Mouse (Mus musculus) kidney, postnatal 14 days (tissue): Measurements from ENCODE around the gene Pfkl.
"Not testable (repeated sequence)": the region's sequence is repeated elsewhere in the genome, so short reads cannot be mapped to it uniquely, and the experiment has no call there.

Experiments used
- DNase-seq: peaks from one replicate; pipeline ENCODE4 v3.0.0; 2022; ENCODE audit warnings: mixed read lengths

Gene Pfkl

DNA sequence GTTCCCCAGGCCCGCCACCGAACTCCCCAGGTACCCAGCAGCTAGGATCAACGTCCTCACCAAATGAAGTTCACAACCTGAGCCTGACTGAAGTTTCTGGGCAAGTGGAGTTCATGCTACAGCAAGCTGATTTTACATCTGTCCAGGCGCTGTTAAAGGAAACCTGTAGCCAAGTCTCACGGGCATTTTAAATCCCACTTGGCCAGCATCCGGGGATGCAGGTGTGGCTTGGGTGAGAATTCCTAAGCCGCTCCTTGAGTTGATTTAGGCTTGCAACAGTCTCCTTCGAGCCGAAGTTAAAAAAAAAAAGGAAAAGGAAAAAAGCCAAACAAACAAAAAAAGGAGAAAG is at the start of gene Pfkl:
TSS of gene Pfkl (minus strand) at position 139 of the 349 bp plus-strand sequence.
- DNase-seq, result no peak

DNA sequence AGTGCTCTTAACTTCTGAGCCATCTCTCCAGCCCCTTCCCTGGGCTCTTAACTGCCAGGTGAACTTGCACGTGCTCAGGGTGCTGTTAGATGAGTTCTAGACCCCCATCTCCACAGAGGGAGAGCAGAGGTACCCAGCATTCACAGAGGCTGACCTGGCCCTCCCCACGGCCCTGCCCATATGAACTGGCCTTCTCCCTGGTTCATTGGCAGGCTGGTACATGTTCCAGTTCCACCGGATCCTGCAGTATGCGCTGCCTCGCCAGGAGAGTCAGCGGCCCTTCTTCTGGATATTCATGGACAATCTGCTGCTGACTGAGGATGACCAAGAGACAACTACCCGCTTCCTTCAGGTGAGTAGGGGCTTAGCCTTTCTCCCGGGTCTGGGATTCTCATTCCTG is 47.2 kb upstream of the Pfkl start:
- DNase-seq, result no peak

DNA sequence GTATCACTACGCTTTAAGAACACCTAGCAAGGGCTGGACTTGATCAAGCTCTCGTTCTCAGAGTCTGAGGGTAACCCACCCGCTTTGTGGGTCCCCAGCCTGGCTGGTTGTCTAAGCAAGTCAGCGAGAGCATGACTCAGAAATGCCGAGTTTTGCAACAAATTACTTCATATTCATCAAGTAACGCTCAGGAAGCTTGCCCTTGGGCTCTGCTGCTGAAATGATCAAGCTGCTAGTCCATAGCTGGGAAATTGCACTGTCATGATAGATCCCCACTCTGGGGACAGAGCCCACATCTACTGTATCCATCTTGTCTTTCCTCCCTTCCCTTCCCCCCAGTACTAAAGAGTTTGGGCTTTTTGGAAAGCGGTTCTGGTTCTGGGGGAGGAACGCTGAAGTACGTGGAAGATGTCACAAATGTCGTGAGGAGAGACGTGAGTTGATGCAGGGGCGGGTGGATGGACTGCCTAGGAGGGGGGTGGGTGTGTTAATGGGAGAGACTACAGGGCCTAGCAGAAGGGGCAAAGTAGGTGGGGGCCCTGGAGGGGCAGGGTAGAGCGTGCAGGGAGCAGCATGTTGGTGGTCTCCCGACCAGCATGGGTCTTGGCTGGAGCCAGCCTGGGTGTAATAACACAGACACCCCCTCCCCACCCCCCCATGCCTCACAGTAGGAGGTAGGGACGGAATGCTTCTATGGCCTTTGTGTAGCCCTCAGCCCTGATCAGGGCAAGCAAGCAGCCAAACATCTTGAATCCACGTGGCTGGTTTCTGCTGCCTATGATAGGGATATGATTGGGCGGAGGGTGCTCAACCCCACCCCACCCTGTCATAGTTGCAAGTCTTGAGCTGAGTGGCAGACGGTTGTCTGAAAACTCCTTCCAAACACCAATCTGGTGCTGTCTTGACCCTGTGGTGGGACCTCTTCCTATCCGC is 45.0 kb upstream of the Pfkl start:
- DNase-seq, result peak; percentile 31

DNA sequence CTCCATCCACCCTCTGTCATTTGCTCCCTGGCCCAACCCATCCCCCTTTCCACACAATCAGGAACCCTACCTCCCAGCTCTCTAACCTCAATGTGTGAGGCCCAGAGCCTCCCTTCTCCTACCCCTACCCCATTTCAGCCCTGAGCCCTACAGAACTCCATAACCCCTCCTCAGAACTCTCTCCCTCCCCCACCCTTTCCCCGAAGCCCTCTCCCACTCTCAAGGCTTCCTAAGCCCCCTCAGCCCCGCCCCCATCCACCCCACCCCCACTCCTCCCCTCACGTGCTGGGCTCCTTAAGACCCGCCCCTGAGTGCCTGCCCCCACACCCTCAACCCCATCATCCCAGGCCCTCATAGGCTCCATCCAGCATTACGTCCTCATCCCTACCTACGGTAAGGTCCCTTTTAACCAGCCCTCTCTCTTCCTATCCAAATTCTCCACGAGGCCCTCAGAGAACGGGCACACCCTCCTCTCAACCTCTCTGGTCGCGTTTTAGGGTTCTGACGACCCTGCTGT is 39.7 kb upstream of the Pfkl start:
- no peak for DNase-seq

DNA sequence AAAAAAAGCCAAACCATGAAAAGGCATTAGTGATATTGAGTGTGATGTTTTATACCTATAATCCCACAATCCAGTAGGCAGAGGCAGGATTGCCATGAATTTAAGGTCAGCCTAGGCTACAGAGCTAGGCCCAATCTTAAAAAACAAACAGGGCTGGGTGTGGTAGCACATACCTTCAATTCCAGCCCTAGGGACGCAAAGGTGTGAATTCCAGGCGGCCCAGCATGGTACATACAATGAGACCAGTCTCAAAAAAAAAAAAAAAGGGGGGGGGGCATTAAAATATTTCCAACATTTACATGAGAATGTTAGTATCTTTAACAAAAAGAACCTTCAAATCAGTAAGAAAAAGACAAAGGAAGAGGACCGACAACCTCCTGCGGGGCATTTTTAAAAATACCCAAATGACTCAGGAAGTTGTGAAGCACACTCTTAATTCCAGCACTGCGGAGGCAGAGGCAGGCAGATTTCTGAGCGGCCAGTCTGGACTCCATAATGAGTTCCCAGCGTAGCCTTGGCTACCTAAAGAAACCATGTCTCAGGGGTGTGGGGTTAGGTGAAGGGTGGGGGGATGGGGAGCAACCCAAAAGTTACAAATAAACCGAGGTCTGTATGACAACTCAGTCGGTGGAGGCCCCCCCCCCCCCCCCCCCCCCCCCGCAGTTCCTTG is 38.3 kb upstream of the Pfkl start:
- no peak for DNase-seq

DNA sequence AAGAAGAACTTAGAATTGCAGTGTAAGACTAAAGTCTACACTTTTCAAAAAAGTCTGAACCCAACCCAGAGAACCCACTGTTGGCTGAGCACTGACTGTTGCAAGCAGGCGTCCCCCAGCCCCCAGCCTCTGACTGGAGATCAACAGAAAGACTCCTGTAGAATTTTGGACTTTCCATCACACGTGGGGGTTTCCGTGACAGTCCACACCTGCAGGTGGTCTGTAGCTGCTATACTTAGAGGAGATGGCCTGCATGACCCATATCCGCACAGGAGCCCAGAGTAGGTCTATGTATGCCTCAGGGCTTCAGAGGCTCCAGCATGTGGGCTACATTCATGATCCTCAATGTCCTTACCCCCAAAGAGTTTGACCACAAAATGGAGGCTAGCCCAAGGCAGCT is 36.5 kb upstream of the Pfkl start:
- DNase-seq, result no peak

DNA sequence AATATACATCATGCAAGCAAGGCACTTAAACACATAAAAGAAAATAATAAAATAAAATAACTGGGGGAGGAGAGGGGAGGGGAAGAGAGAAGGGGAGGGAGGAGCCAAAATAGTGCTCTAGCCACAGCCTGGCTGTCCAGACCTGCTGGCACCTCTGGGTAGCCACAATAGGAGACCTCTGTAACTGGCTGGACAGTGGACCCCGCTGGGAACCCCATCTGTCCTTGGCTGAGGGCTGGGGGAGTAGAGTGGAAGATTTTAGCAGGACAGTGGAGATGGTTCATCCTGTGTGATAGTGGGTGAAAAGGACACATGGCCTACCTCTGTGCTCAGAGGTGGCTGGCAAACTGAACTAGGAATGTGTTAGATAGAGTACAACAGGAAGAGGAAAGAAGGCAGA is 34.6 kb upstream of the Pfkl start:
- DNase-seq, result no peak

DNA sequence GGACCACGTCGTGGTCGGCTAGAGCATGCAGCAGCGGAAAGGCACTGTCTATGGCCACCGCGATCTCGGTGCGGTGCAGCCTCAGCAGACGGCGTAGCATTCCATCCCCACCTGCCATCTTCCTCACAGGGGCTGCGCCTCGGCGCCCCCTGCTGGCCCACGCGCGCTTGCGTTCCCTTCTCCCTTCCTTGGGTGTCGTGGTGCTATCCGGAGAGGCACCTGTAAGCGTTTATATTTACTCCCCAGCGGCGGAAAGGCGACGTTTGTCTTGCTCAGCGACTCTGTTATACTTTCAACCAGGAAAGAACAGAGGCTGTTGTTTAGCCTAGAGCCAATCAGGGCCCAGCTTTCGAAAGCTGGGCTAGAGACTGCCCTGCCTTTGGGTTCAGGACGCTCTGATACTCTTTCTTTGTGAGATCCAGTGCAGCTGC is 33.5 kb upstream of the Pfkl start, which contains the start of gene Aire:
TSS of gene Aire (minus strand) at position 205 of the 431 bp plus-strand sequence.
- DNase-seq, result peak; percentile 74

DNA sequence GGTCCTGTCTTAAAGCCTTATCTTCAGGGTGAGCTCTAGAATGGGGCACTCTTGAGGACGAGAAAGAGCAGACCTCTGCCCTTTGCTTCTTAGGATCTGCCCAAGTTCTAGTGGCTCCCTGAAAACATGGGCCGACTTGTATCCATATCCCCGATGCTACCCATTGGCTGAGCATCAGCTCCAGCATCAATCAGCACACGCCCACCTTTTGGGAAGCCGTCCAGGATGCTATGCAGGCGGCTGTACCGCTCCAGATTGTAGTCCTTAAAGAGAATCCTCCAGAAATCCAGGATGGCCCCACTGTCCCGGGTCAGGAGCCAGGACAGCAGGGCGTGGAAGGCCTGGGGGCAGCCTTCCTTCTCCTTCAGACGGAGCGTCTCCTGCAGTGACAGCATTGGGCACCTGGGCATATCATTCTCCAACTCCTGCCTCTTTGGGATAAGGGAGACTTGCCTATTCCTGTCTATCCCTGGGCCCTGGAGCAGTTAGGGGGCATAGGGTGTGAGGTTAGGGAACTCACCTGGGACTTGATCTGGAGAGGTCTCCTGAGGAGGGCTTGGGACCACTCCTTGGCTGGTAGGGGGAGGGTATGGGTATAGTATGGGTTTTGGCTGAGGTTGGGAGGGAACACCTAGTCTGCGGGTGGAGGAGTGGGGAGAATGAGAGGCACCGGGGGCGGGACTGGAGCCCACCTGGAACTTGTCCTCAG is 33.0 kb upstream of the Pfkl start:
- no peak for DNase-seq

DNA sequence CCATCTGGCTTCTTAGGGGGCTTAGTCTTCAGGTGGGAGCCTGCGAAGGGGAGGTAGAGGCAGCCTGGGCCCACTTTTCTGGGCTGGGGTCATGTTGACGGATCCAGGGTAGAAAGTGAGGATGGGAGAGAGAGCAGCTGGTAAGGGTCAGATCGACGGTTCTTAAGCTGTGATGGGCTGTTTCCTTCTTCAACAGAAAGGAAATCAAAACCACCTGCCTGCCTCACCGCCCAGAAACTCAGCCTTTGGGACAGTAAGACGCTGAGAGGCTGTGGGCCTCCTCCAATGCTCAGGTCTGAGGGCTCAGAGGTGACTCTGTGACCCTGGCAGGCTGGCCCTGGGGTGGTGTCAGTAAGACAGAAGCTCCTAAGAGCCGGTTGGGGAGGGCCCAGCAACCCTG is 32.2 kb upstream of the Pfkl start:
- no peak for DNase-seq

DNA sequence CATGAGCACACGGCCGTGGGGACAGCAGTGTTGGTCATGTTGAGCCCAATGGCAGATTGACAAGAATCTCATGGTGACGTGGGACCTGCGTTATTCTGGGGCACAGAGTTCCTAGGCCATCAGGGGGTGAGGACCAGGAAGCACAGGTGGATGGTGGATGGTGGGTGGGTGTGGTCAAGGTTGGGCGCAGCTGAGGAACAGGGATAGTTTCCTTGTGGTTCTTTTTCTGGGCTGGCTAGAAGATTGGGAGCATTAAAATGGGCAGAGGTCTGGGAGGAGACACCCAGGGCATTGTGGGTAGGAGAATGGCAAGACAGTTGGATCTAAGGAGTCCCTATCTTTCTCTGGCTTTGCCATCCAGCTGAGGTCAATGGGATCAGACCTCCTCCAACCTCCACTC is 31.8 kb upstream of the Pfkl start, which contains the start of gene Dnmt3l:
TSS of gene Dnmt3l (plus strand) at position 301 of the 400 bp plus-strand sequence.
- no peak for DNase-seq

DNA sequence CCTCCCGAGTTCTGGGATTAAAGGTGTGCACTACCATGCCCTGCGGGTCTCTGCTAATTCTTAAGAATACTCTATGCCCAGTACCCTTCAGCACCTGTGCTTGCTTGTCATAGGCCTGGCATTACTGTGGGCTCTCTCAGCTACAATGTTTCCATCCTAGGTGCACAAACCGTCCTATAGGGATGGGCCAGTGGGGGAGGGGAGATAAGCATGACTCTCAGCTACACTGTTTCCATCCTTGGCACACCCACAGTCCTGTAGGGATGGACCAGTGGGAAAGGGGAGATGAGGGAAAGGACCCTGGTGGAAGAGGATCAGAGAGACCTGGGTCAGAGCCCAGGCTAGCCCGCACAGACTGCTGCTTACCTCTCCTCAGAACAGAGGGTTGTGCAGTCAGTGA is 27.3 kb upstream of the Pfkl start:
- DNase-seq, result no peak

DNA sequence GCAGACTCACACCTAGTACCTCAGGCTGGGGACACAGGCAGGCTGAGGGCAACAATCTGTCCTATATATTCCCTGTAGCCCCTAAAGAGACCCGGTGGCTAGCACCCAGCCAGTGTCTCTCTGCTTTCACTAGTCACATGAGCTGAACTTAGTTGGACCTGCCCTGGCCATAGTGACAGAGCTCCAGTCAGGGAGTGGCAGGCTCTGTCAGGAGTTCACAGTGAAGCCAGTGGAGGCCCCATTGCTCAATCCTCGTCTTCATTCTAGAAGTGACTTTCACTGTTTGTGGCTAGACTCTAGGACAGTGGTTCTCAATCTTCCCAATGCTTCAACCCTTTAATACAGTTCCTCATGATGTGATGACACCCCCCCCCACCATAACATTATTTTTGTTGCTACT is 22.1 kb upstream of the Pfkl start:
- no peak for DNase-seq

DNA sequence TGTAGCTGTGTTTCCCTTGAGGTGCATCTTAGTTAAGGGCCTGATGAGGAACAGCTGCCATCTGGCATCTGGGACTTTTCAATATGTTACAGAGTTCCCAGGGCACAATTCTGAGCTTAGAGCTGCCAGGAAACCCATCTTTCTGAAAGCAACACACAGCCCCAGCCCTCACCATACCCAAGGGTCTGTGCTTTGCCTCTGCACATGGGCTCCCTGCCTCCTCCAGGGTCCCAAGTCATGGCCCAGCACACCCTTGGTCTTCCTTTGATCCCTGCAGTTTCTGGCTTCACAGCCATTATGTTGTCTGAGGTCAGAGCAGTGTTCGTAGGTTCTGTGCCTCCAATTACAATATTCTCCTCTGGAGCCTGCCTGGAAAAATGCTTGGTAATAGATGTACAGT is 19.2 kb upstream of the Pfkl start:
- no peak for DNase-seq

DNA sequence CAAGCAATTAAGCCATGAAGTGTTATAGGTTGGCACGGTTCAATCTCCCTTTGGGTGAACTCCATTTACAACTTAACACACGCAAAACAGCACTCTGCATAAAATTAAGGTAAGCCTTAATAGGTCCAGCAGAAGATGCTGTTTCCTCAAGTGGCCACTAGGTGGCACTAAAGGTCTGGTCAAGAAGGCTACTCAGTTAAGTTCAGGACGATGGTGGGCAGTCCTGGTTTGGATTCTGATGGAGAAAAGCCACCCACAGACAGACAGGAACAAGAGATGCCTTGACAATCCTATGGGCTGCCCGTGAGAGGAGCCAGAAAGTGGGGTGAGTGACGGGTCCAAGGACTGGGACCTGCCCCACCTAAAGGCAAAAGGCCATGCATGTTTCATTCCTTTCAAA is 18.2 kb upstream of the Pfkl start:
- peak; percentile 76 for DNase-seq

DNA sequence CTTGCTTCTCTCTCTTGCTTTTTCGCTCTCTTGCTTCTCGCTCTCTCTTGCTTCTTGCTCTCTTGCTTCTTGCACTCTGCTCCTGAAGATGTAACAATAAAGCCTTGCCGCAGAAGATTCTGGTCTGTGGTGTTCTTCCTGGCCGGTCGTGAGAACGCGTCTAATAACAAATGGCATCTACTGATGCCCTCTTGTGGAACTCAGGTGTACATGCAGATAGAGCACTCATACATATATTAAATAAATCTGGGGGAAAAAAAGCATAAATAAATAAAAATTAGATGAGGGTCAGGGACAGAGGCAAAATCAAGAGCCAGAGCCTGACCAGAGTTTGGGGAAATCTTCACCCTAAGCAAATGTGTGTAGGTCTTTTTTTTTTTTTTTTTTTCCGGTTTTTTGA is 15.6 kb upstream of the Pfkl start:
- DNase-seq, result not testable (repeated sequence)

DNA sequence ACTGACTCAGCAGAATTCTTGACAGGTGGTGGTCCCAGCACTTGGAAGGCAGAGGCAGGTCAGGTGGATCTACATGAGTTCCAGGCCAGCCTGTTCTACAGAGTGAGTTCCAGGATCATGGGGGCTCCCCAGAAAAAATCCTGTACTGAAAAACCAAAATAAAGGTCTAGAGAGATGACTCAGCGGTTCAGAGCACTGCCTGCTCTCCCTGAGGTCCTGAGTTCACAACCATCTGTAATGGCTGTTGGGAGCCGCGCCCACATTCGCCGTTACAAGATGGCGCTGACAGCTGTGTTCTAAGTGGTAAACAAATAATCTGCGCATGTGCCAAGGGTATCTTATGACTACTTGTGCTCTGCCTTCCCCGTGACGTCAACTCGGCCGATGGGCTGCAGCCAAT is 10.1 kb upstream of the Pfkl start:
- DNase-seq, result not testable (repeated sequence)

DNA sequence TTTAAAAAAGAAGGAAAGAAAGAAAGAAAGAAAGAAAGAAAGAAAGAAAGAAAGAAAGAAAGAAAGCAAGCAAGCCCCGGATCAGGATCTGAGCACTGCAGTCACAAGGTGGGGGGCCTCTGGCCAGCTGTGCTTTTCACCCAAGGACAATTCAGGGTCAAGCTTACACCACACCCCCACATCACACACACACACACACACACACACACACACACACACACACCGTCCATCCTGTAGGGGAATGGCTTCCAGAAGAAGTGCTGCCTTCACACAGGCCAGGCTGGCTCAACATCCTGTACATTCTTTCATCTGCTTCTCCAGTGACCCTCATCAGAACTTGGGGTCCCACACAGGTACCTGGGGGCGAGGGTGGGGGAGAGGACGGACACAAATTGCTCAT is 9.4 kb upstream of the Pfkl start:
- no peak for DNase-seq

DNA sequence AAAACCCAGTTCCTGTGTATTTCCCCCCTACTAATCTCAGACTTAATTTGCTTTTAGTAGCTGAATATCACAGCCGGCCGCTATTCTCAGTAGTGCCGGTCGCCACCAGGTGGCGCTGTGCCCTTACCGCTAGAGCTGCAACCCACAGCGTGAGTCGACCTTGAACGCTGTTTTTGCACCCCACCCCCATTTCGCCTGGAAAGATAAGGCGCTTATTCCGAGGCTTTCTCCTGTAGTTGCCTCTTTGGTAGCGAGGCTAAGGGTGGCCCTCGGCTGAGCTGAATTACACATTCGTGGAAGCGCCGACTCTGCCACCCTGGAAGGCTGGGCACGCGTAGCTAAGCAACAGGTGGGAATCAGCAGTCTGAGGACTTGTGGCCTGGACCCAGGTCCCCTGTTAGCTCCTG is 8.9 kb upstream of the Pfkl start:
- peak; percentile 85 for DNase-seq

DNA sequence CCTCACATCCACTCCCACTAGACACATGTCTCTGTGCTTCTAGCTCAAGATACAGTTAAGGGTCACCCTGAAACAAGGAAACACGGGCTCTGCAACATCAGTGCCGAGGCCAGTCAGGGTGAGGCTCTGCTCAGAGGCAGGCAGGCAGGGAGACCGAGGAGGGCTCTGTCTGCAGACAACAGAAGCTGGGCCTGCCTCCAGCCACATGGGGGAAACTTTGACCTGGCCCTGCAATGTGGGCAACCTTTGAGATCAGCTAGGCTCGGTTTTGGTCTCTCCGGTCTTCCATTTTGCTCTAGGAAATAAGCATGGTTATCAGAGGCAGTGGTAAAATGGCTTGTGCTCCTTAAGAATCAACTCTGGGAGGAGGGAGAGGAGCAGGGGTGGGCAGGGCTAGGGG is 6.5 kb upstream of the Pfkl start:
- peak; percentile 39 for DNase-seq

DNA sequence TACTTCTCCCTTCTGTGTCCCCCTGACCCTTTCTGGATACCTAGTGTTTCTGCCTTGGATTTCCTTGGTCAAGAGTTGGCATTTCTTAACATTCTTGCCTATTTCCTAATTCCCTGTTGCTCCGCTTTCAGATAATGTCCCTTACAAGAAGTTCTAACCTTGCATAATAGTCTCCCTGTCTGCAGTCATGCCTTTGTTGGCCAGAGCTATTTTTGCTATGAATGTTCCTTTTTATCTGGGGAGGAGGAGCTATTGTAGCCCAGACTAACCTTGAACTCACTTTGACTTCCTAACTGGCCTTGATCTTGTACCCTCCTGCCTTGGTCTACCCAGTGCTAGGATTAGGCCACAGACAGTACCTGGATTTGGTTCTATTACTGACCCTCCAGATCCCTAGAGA is 5.6 kb upstream of the Pfkl start:
- no peak for DNase-seq

DNA sequence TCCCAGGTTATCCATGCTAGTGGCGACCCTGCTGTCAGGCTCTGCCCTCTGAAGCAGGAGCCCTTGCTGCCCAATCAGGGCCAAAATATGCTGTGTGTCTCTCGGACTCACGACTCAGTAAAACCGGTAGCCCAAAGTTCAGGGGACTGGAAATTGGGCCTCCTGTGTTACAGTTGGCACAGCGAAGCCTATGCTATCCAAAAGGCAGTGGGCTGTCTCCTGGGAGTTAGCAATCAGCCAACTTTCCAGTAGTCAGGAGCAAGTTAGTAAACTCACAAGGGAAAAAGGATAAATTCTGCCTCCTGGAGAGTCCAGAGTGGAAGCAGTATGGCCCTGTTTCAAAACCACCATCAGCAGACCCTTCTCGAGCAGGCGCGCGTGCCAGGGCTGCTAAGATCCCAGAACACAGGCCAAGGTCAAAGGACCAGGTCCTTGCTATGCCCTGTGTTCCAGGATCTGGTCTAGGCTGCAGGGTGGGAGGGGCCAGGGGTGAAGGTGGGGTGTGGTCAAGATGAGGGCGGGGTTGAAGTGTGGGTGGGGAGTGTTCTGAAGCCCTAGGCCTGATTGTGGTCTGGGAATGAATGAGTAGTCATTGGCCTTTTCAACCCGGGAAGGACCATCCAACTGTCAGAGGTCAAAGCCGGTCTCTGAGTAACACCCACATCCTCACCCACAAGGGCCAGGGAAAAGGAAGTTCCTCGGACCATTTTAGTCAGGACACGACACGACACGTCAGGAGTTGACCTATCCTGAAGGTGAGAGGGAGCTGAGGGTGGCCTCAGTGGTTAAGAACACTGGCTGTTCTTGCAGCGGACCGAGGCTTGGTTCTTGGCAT is 3.0 kb upstream of the Pfkl start:
- DNase-seq, result no peak
